In the genomic region with DNA sequence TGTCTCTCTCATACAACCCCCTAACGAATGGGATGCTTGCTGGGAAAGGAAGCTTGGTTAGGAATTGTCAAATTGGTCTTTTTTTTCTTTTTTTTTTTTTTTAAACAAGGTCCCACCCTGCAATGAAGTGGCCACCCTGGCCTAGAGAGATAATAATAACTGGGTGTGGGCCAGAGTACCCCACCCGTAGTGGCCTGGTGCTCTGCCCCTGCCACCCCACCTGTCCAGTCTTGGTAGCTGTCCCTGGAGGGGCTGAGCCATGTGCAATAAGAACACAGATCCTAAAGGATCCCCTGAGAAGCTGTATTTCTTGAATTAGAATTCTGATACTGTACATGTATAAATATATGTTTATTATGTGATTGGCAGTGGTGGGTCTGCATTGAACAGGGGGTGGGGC, we compare ENCODE assay signal across 8 mouse cellular contexts. TPM values are rescaled to one million over a fixed set of nuclear protein-coding genes. Genes with fewer than 3 reads are reported as not detected.
DNase-seq lines count a peak whose midpoint lies in the region; ATAC-seq lines count a peak whose summit lies in the region.

No protein-coding gene starts in this region.

- WGBS in heart, embryonic 16.5 days, result 38% methylated on average over 2 of the region's 2 CpGs
- WGBS in hindbrain, embryonic 14.5 days, result 26% methylated on average over 2 of the region's 2 CpGs
- 64% methylated on average over 2 of the region's 2 CpGs for WGBS in midbrain, embryonic 11.5 days

- intact Hi-C loops in heart, postnatal 25 days (cut with DNase I), result loop anchor here (1.0 to 5.0 kb wide), 2 partner anchors 52 to 83 kb away; a partner anchor contains a TSS

- ATAC-seq in heart, embryonic 16.5 days (replicated peaks; ENCODE audit: extremely low read depth, insufficient read depth, low FRiP score), result no peak
- ATAC-seq in hindbrain, embryonic 14.5 days (ENCODE audit: low FRiP score), result no peak
- ATAC-seq in midbrain, embryonic 11.5 days (ENCODE audit: low FRiP score), result no peak

- no peak overlapping the region for H3K4me3 ChIP-seq in heart, embryonic 16.5 days (ENCODE audit: low read length)
- no peak overlapping the region for H3K4me3 ChIP-seq in brown adipose tissue, adult 24 weeks (ENCODE audit: insufficient read depth, low read depth, low read length)
- no peak overlapping the region for H3K4me3 ChIP-seq in hindbrain, embryonic 14.5 days (replicated peaks; ENCODE audit: low read length)
- no peak overlapping the region for H3K4me3 ChIP-seq in midbrain, embryonic 11.5 days (ENCODE audit: low read depth, low read length)

- peak overlapping the region; percentile 72 for H3K9ac ChIP-seq in heart, embryonic 16.5 days (ENCODE audit: low read length)
- H3K9ac ChIP-seq in hindbrain, embryonic 14.5 days, result peak overlapping the region; percentile 55
- peak overlapping the region; percentile 48; the same call in 1 of the 2 replicates for H3K9ac ChIP-seq in midbrain, embryonic 11.5 days (ENCODE audit: low read length)

- no peaks in the 10 kb centered on the region for H3K27me3 ChIP-seq in heart, embryonic 16.5 days (ENCODE audit: control insufficient read depth, insufficient read depth, low read length)
- H3K27me3 ChIP-seq in hindbrain, embryonic 14.5 days (ENCODE audit: control insufficient read depth, insufficient read depth, low read length), result no peaks in the 10 kb centered on the region
- no peaks in the 10 kb centered on the region for H3K27me3 ChIP-seq in midbrain, embryonic 11.5 days (ENCODE audit: control insufficient read depth, insufficient read depth, low read length)

- peaks cover 24% of the 10 kb centered on the region for H3K36me3 ChIP-seq in heart, embryonic 16.5 days (ENCODE audit: control insufficient read depth, insufficient read depth)
- H3K36me3 ChIP-seq in hindbrain, embryonic 14.5 days (replicated peaks; ENCODE audit: control insufficient read depth, insufficient read depth), result peaks cover 23% of the 10 kb centered on the region; the same call in 1 of the 2 replicates
- H3K36me3 ChIP-seq in midbrain, embryonic 11.5 days (ENCODE audit: control insufficient read depth, insufficient read depth, low read length), result no peaks in the 10 kb centered on the region; the same call in 1 of the 2 replicates

- H3K27ac ChIP-seq in heart, embryonic 16.5 days (ENCODE audit: low read length), result peak overlapping the region; percentile 97
- peak overlapping the region; percentile 81 for H3K27ac ChIP-seq in brown adipose tissue, adult 24 weeks (replicated peaks; ENCODE audit: low read depth, low read length)
- peak overlapping the region; percentile 97 for H3K27ac ChIP-seq in hindbrain, embryonic 14.5 days
- peak overlapping the region; percentile 95 for H3K27ac ChIP-seq in midbrain, embryonic 11.5 days (ENCODE audit: low read depth, low read length)

- no peaks in the 10 kb centered on the region for H3K9me3 ChIP-seq in heart, embryonic 16.5 days (replicated peaks; ENCODE audit: control insufficient read depth, low read length)
- H3K9me3 ChIP-seq in hindbrain, embryonic 14.5 days (ENCODE audit: control insufficient read depth, low read length), result no peaks in the 10 kb centered on the region
- H3K9me3 ChIP-seq in midbrain, embryonic 11.5 days (ENCODE audit: control insufficient read depth, low read length), result no peaks in the 10 kb centered on the region

- H3K4me2 ChIP-seq in heart, embryonic 16.5 days (ENCODE audit: low read depth, low read length), result peak overlapping the region; percentile 54
- peak overlapping the region; percentile 26 for H3K4me2 ChIP-seq in hindbrain, embryonic 14.5 days (replicated peaks)
- peak overlapping the region; percentile 23; the same call in 1 of the 2 replicates for H3K4me2 ChIP-seq in midbrain, embryonic 11.5 days

- H3K4me1 ChIP-seq in heart, embryonic 16.5 days (ENCODE audit: control insufficient read depth, insufficient read depth, low read length), result peaks cover 66% of the 10 kb centered on the region
- H3K4me1 ChIP-seq in brown adipose tissue, adult 24 weeks (ENCODE audit: control insufficient read depth, insufficient read depth, insufficient read length, low read length), result peaks cover 32% of the 10 kb centered on the region
- H3K4me1 ChIP-seq in hindbrain, embryonic 14.5 days (replicated peaks; ENCODE audit: control insufficient read depth, insufficient read depth, low read length), result peaks cover 65% of the 10 kb centered on the region
- H3K4me1 ChIP-seq in midbrain, embryonic 11.5 days (ENCODE audit: control insufficient read depth, insufficient read depth, low read length), result peaks cover 61% of the 10 kb centered on the region

- no peak for DNase-seq in heart, postnatal 25 days (ENCODE audit: low spot score)
- DNase-seq in hindbrain, embryonic 14.5 days (ENCODE audit: low spot score), result no peak
- peak; percentile 84 for DNase-seq in midbrain, embryonic 11.5 days (ENCODE audit: low spot score, missing footprints)
- DNase-seq in left cerebral cortex, adult 8-10 months (ENCODE audit: low spot score in 2 of 2), result no peak
- no peak for DNase-seq in gastrocnemius, adult 8-10 months (ENCODE audit: low spot score in 2 of 2)
- no peak for DNase-seq in right cerebral cortex, postnatal 14 days

RNA-seq across cellular contexts. Expression of a gene that starts 19.6 kb away (rescaled TPM):
- polyA plus RNA-seq in heart, embryonic 16.5 days (2015; fragmentation: Nextera tagmentation; extraction: Ambion mirVana), result 22.1 and 26.3 TPM in 2 replicates
- 10 to 100 TPM; 34.5 to 35.9 TPM for total RNA-seq in heart, postnatal 25 days (2021)
- 21.7 and 21.9 TPM in 2 replicates for polyA plus RNA-seq in brown adipose tissue, adult 24 weeks (2012; ENCODE audit: insufficient read depth, insufficient read length, missing spikeins)
- polyA plus RNA-seq in hindbrain, embryonic 14.5 days (2014; fragmentation: Nextera tagmentation; extraction: Ambion mirVana), result 20.6 and 22.5 TPM in 2 replicates
- 21.0 and 22.4 TPM in 2 replicates for polyA plus RNA-seq in midbrain, embryonic 11.5 days (2014; fragmentation: Nextera tagmentation; extraction: Ambion mirVana)
- 10 to 100 TPM; 50.8 to 56.3 (median 54.1) TPM for total RNA-seq in left cerebral cortex, adult 8-10 months (2022)
- total RNA-seq in gastrocnemius, adult 8-10 months (2022), result 10 to 100 TPM; 77.8 to 89.1 (median 82.1) TPM

RNA-seq across cellular contexts. Expression of a gene that starts 52.7 kb away (rescaled TPM):
- polyA plus RNA-seq in heart, embryonic 16.5 days (2015; fragmentation: Nextera tagmentation; extraction: Ambion mirVana), result 29.0 and 31.9 TPM in 2 replicates
- total RNA-seq in heart, postnatal 25 days (2021), result 10 to 100 TPM; 41.8 to 77.1 TPM
- 6.1 and 17.7 TPM in 2 replicates for polyA plus RNA-seq in brown adipose tissue, adult 24 weeks (2012; ENCODE audit: insufficient read depth, insufficient read length, missing spikeins)
- 8.8 and 10.5 TPM in 2 replicates for polyA plus RNA-seq in hindbrain, embryonic 14.5 days (2014; fragmentation: Nextera tagmentation; extraction: Ambion mirVana)
- polyA plus RNA-seq in midbrain, embryonic 11.5 days (2014; fragmentation: Nextera tagmentation; extraction: Ambion mirVana), result 4.1 and 4.5 TPM in 2 replicates
- 10 to 100 TPM; 35.6 to 58.9 (median 44.0) TPM for total RNA-seq in left cerebral cortex, adult 8-10 months (2022)
- 10 to 100 TPM in 2 of 4 experiments, 1 to 10 TPM in 2; 4.7 to 45.4 (median 9.4) TPM for total RNA-seq in gastrocnemius, adult 8-10 months (2022)
